Mouse (Mus musculus) urinary bladder, adult 2 months (tissue): ENCODE data around the gene Uchl4. TPM values are rescaled to one million over a fixed set of nuclear protein-coding genes. Genes with fewer than 3 reads are reported as not detected.

Experiments
- DNase-seq: peaks from one replicate; pipeline ENCODE4 v3.0.0; 2022; ENCODE audit warnings: low spot score
- polyA plus RNA-seq: library from polyadenylated mRNA; depleted of rRNA; stranded (reverse); fragments of >200 nt; gene quantifications from 2 replicates; pipeline ENCODE4 v1.2.3, GENCODE M21; 2012; rRNA removed

Uchl4 gene
- polyA plus RNA-seq, 1 experiment, result 0.39 TPM

DNA sequence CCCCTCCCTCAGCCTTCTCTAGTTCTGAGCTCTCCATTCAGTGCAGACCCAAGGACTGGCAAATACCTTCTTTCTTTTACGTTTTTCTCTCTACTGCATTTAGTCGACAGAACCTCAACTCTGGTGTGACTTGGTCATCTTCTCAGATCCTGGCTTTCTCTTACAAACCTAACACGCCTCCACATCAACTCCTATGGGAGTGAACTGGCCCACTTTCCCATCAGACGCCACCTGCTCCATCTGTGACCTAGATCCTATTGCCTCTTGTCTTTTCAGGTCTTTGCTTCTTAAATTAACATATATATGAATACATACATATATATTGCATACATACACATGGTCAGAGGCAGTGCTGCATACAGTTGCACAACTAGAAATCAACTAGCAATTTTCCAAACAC, 38.8 kb downstream of the Uchl4 start:
- DNase-seq, result no peak

DNA sequence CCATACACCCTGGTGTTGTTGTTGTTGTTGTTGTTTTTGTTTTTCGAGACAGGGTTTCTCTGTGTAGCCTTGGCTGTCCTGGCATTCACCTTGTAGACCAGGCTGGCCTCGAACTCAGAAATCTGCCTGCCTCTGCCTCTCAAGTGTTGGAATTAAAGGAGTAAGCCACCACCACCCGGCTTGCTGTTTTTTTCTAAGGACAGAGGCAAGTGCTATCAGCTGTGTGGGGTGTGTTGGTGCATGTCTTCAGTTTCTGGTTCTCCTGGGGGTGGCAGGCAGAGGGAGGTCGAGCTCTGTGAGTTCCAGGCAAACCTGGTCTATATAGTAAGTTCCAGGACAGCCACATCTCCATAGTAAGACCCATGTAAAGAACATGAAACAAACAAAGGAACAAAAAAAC, 39.3 kb downstream of the Uchl4 start:
- no peak for DNase-seq

DNA sequence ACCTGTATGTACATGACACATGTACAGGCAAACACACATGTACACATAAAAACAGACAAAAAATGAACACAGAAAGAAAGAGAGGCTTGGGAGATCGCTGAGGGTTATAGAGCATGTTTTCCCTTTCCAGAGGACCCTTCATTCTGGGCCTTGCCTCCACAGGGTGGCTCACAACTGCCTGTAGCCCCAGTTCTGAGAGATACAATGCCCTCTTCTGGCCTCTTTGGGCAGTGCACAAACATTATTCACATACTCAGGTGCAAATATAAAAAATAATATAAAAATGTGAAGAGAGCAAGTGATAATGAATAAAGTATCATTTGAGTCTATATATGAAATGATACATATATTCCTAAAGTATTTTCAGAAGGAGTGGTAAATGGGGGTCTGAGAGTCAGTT, 39.9 kb downstream of the Uchl4 start:
- no peak for DNase-seq

DNA sequence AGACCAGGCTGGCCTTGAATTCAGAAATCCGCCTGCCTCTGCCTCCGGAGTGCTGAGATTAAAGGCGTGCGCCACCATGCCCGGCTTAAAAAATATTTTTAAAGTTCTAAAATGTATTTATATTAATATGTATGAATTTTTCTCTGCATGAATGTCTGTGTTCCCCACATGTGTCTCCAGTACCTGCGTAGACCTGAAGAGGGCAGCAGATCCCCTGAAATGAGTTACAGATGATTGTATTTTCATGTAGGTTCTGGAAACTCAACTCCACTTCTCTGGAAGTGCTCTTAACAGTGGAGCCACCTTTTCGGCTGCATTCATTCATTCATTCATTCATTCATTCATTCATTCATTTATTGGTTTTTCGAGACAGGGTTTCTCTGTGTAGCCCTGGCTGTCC, 42.7 kb downstream of the Uchl4 start:
- DNase-seq, result peak; percentile 27

DNA sequence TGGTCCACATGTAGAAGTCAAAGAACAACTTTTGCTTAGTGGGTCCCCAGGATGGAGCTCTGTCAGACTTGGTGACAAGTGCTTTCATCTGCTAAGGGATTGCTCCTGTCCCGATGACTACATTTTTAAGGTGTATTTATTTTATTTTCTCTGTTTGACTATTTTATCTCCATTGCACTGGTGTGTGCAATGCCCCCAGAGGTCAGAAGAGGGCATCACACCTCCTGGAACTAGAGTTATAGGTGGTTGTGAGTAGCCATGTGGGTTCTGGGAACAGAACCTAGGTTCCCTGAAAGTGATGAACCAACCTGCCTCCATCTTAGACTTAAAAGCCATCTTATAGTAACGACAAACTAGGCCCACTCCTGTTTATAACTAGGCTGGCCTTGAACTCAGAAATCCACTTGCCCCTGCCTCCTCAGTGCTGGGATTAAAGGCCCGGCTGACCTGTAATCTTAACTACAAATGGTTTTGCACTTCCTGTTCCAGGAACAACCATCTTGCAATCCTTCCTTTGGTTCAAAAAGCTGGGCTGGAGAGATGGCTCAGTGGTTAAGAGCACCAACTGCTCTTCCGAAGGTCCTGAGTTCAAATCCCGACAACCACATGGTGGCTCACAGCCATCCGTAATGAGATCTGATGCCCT, 43.8 kb downstream of the Uchl4 start:
- DNase-seq, result no peak

DNA sequence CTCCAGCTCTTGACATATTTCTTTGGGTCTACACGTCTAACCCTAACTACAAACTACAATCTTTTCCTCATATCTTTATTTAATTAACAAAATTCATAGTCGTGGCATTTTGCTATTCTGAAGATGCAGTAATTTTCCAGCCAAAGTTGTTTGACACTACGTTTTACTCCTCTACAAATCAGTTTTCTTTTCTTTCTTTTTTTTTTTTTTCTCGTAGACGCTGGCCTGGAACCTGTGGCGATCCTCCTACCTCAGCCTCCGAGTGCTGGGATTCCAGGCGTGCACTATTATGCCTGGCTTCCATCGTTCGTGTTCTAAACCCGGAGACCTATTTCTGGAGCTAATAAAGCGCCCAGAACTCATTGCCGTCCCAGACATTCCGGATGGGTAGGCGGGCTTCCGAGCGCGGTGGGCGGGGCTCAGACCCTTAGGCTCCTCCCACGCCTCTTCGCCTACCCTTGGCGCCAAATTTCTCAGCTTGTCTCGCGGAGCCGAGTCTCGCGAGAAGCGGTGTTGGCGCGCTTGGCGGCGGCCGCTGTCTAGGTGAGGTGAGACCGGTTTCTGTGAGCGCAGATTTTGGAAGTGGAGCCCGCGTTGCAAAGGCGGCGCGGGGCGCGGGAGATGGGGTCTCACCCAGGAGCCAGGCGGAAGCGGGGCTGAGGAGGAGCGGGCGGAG, 46.2 kb downstream of the Uchl4 start, which contains the start of gene Tipin:
Gene Tipin (plus strand): TSS at position 477 of the 676 bp plus-strand sequence.
- peak; percentile 95 for DNase-seq

DNA sequence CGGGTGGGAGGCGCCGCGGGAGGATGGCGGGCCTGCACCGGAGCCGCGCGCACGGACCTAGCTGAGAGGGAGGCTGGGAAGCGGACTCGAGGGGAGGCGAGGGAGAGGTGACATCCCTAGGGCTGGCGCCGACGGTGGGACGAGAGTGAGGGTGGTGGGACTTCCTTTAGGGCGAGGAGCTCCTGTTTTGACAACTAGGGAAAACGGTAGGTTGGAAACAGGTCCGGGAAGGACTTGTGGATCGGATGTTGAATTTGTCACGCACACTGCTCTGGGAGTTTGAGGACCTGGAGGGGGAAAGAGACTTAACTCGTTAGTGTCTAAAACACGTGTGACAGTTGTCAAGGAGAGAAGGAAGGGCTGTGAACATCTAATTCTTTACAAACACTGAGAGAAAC, 46.8 kb downstream of the Uchl4 start:
- no peak for DNase-seq

DNA sequence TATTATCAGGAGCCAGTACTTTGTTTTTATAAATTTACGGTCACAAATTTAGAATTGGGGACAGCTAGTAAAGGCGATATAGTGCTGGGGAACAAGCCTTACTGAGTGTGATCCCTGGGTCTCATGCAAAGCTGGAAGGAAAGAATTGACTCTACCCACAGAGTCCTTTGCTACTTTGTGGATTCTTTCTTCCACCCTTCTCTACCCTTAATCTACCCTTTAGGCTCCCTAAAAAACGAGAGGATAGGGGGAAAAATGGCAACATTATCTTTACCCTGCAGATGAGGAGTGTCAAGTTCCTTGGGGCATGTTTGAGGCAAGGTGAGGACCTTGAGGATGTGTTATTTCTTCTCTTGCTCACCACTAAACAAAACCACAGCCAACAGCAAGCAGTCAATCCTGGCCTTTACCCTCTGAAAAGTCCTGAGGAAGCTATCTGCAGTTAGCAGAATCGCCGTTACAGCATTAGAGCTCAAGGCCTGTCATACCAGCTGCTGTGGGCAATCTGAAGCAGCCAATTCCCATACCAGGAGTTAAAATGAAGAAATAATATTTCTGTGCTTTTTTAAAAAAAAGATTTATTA, 47.5 kb downstream of the Uchl4 start:
- DNase-seq, result no peak

Other genes with a start within 250 kb of the Uchl4 start
- 20.6 and 21.8 TPM in 2 replicates for gene Smad6, start 213.1 kb upstream of the Uchl4 start, polyA plus RNA-seq
- 0.38 and 1.3 TPM in 2 replicates for gene Lctl, start 118.1 kb upstream of the Uchl4 start, polyA plus RNA-seq
- gene Zwilch, start 62.1 kb upstream of the Uchl4 start, polyA plus RNA-seq, result 5.5 and 5.6 TPM in 2 replicates
- 1,255 and 1,379 TPM in 2 replicates for gene Rpl4, start 61.8 kb upstream of the Uchl4 start, polyA plus RNA-seq
- gene Snapc5, start 55.9 kb upstream of the Uchl4 start, polyA plus RNA-seq, result 39.5 and 46.3 TPM in 2 replicates
- gene Map2k1, start 18.4 kb downstream of the Uchl4 start, polyA plus RNA-seq, result 63.7 and 67.4 TPM in 2 replicates
- 39.2 and 43.9 TPM in 2 replicates for gene Tipin, start 46.4 kb downstream of the Uchl4 start, polyA plus RNA-seq
- 20.2 and 21.5 TPM in 2 replicates for gene Dis3l, start 106.1 kb downstream of the Uchl4 start, polyA plus RNA-seq
- 0.17 and 0.22 TPM in 2 replicates for gene Megf11, start 150.4 kb downstream of the Uchl4 start, polyA plus RNA-seq